Mouse (Mus musculus): ENCODE measurements around the gene Trip10. TPM values are rescaled to one million over a fixed set of nuclear protein-coding genes. Genes with fewer than 3 reads are reported as not detected.
A peak's percentile ranks its signal among the peaks of the same experiment; 100 is the strongest.

The Trip10 gene
- 40.6 and 44.5 TPM in 2 replicates for polyA plus RNA-seq (2015; fragmentation: Nextera tagmentation; extraction: Ambion mirVana)

DNA sequence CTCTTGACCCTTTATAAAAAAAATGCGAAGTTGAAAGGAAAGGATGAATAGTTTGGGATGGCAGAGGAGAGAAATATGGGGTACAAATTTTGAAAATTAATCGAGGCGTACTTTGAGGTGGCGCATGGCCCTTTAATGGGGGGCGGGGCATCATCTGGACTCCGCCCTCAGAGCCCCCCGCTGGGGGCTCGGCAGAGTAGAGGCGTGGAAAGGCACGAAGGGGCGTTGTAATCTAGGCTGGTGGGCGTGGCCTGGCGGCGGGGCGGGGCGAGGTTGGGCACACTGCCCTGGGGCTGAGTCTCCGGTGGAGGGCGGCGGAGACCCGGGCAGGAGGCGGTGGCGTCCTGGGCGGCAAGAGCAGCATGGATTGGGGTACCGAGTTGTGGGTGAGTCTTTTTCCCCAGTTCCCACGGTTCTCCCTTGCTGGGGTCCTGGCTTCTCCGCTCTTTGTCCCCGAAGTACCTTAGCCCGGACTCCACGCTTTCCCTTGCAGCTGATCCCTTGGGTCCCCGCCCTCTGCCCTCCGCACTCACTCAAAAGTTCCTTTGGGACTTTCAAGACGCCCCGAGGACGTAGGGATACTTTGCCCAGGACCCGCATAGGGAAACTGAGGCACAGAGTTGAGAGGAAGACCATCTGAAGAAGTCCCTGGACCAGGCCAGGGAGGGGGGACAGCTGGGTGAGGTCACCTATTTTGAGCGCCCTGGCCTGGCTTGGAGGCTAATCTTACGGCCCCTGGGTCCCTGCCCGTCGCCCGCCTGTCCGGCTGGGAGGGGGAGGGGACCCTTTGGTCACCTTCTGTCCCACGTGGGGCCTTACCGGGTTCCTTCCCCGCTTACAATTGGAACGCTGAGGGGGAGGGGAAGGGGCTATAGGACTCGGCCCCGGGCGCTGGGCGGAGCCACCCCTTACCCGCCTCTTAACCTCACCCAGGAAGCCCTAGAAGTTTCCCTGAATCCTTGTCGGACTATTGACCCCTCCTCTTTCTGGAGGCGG is at the start of gene Trip10:
Gene Trip10 (plus strand): TSS at position 270 of the 996 bp plus-strand sequence.
- Histone ChIP-seq H3K36me3 (peaks cover 18% of the 10 kb centered on the region), H3K27ac (peak within 1 kb of the TSS; percentile 93), H3K4me2 (peak within 1 kb of the TSS; percentile 92), H3K9ac (peak within 1 kb of the TSS; percentile 65), H3K4me3 (peak within 1 kb of the TSS; percentile 80), H3K9me3 (no peaks in the 10 kb centered on the region), H3K4me1 (peaks cover 32% of the 10 kb centered on the region), H3K27me3 (no peaks in the 10 kb centered on the region)
- peak; percentile 31 for ATAC-seq (ENCODE audit: insufficient number of reproducible peaks, low FRiP score, low TSS enrichment, low read depth)
- WGBS = under 1% methylated on average over 52 of the region's 52 CpGs

DNA sequence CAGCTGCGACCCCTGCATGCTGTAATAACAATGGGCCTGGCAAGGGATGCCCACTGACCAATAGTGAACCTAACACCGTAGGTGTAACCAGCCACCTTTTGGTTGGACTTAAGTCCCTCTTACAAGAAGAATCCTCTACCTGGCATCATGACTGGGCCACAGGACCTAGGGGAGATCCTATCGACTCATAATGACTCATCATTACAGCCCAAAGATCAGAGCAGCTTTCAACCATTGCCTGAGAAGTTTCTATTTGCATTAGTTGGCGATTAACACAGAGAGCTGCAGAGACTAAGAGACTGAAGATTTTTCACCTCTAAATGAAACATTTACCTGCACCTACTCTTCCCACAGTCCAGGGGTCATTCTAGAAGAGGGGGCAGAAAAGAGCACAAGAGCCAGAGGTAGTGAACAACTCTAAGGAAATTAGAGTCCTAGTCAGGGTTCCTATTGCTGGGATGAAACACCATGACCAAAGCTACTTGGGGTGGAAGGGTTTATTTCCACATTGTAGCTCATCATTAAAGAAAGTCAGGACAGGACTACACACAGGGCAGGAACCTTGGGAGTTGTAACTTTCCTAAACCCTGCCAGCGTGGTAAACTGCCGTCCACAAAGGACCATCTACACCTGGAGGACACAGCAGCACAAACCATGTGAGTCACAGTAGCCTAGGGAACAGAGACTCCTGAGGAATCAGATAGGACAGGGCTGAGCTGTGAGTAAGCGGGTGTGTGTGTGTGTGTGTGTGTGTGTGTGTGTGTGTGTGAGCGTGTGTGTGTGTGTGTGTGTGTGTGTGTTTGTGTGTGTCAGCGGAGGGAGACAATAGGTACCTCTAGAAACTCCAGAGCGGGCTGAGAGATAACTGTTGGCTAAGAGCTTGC is 47.2 kb upstream of the Trip10 start:
- no peak overlapping the region for H3K4me3 ChIP-seq
- WGBS = 80% methylated on average over 10 of the region's 10 CpGs
- H3K4me1 ChIP-seq = no peaks in the 10 kb centered on the region
- no peaks in the 10 kb centered on the region for H3K27me3 ChIP-seq
- no peaks in the 10 kb centered on the region for H3K36me3 ChIP-seq
- no peak overlapping the region for H3K4me2 ChIP-seq
- no peak overlapping the region for H3K9ac ChIP-seq
- no peaks in the 10 kb centered on the region for H3K9me3 ChIP-seq
- no peak overlapping the region for H3K27ac ChIP-seq
- no peak for ATAC-seq (ENCODE audit: insufficient number of reproducible peaks, low FRiP score, low TSS enrichment, low read depth)

DNA sequence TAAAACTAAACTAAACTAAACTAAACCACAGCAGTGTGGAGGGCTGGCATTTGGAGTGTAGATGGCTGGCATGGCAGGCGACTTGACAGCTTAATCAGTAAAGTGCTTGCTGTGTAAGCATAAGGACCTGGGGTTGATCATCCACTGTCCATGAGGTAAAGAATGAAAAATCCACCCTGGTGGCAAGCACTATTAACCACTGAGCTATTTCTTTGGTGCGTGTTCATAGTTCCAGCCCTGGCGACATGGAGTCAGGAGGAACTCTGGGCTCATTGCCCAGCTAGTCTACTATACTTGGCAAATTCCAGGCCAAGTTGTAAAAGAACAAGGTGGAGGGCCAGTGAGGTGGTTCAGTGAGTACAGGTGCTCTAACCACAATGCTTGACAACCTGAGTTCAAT is 41.3 kb upstream of the Trip10 start:
- Histone ChIP-seq H3K36me3 (no peaks in the 10 kb centered on the region), H3K9me3 (no peaks in the 10 kb centered on the region), H3K4me2 (no peak overlapping the region), H3K4me1 (no peaks in the 10 kb centered on the region), H3K27ac (no peak overlapping the region), H3K9ac (no peak overlapping the region), H3K4me3 (no peak overlapping the region), H3K27me3 (no peaks in the 10 kb centered on the region)
- 69% methylated on average over 3 of the region's 3 CpGs for WGBS
- no peak for ATAC-seq (ENCODE audit: insufficient number of reproducible peaks, low FRiP score, low TSS enrichment, low read depth)

DNA sequence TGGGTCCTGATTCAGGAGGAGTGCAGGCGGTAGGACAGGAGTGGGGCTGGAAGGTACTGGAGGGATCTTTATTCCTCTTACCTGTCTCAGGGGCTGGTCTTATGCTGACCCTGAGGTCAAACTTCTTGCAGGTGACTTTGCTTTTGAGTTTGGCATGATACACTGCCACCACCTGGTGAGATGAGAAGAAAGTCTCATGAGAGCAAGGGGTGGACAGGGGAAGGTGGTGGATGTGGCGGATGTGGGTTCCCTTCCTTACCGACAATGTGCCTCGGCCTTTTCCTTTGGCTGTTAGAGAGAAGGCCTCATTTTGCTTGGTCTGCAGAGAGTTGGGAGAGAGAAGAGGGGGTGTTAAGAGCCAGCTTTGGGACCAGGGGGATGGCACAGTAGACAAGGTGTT is 39.9 kb upstream of the Trip10 start:
- no peak overlapping the region for H3K4me3 ChIP-seq
- no peak overlapping the region for H3K9ac ChIP-seq
- no peaks in the 10 kb centered on the region for H3K27me3 ChIP-seq
- ATAC-seq (ENCODE audit: insufficient number of reproducible peaks, low FRiP score, low TSS enrichment, low read depth) = no peak
- H3K9me3 ChIP-seq = no peaks in the 10 kb centered on the region
- H3K36me3 ChIP-seq = no peaks in the 10 kb centered on the region
- H3K4me1 ChIP-seq = no peaks in the 10 kb centered on the region
- H3K27ac ChIP-seq = no peak overlapping the region
- H3K4me2 ChIP-seq = no peak overlapping the region
- 74% methylated on average over 4 of the region's 4 CpGs for WGBS

DNA sequence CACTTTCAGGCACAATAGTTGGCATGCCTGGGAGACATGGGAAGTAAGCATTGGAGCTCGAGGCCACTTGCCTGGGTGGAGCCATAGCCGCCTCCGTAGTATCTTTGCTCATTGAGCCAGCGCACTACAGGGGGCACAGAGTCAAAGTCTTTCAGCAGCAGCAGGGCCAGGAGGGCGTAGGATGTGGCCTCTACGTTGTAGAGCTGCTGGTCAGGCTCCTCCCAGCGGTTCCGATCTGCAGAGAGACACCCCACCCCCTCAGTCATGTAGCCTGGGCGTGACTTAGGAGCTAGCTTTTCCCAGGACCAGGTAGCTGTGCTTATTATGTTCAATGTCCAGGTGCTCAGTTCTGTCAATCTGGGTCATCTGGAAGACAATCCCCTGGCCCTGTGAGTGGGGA is 37.8 kb upstream of the Trip10 start:
- Histone ChIP-seq H3K9me3 (no peaks in the 10 kb centered on the region), H3K36me3 (no peaks in the 10 kb centered on the region), H3K4me3 (no peak overlapping the region), H3K27ac (no peak overlapping the region), H3K4me1 (no peaks in the 10 kb centered on the region), H3K27me3 (no peaks in the 10 kb centered on the region), H3K4me2 (no peak overlapping the region), H3K9ac (no peak overlapping the region)
- ATAC-seq (ENCODE audit: insufficient number of reproducible peaks, low FRiP score, low TSS enrichment, low read depth) = no peak
- 64% methylated on average over 9 of the region's 9 CpGs for WGBS

DNA sequence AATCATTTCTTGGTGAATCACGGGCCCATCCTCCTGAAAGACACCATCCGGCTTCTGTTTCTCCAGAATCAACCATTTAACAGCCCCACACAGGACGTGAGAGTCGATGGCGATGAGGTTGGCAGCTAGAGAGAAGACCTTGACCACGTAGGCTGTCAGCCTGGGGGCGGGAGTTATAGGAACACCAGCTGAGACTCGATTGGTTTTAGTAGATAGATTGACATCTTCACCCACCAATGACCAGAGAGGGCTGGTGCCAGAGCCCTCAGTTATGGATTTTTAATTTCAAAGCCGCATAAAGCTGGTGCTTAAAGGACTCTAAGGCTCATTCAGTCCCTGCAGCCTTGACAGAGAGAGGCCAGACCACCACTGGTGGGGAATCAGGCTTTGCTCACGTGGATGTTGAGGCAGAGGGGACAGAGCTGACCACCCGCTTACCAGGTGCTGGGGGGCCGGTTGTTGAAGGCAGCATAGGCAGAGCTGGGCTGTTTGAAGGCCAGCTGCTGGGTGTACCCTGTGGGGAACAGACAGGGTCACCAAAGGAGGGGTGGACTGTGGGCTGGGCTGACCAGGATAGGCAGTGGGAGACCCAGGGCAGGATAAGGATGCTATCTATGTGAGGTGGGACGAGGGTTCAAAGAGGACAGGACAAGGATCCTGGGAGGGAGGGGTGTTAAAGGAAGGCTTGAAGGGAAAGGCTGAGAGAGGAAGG is 34.4 kb upstream of the Trip10 start:
- 42% methylated on average over 13 of the region's 13 CpGs for WGBS
- H3K27me3 ChIP-seq = no peaks in the 10 kb centered on the region
- no peaks in the 10 kb centered on the region for H3K9me3 ChIP-seq
- no peaks in the 10 kb centered on the region for H3K4me1 ChIP-seq
- ATAC-seq (ENCODE audit: insufficient number of reproducible peaks, low FRiP score, low TSS enrichment, low read depth) = no peak
- no peak overlapping the region for H3K9ac ChIP-seq
- H3K36me3 ChIP-seq = no peaks in the 10 kb centered on the region
- H3K27ac ChIP-seq = no peak overlapping the region
- no peak overlapping the region for H3K4me2 ChIP-seq
- H3K4me3 ChIP-seq = no peak overlapping the region

DNA sequence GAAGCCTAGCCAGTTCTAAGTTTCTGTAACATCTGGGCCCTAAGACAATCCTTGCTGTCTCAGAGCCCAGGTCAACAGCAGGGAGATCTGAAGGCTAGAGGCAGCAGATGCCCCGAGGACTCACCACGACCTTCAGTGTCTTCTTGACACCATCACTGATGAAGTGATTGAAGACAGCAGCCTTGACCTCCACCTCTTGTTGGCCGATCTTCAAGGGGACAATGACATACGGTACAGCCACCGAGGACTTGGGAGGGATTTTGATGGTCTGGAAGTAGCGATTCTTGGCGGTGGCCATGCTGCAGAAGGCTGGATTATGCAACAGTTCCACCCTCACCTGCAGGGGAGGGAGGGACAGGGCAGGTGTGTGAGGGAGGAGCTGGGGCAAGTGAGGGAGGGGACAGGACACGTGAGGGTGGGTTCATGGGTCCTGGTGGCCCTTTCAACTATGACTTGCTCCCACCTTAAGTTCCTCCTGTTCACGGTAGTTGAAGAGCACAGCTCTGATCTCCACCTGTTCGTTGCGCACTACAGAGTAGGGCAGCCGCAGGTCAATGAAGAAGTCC is 30.8 kb upstream of the Trip10 start:
- no peaks in the 10 kb centered on the region for H3K36me3 ChIP-seq
- ATAC-seq (ENCODE audit: insufficient number of reproducible peaks, low FRiP score, low TSS enrichment, low read depth) = no peak
- no peaks in the 10 kb centered on the region for H3K4me1 ChIP-seq
- 77% methylated on average over 12 of the region's 12 CpGs for WGBS
- no peak overlapping the region for H3K27ac ChIP-seq
- H3K9me3 ChIP-seq = no peaks in the 10 kb centered on the region
- no peak overlapping the region for H3K4me2 ChIP-seq
- no peak overlapping the region for H3K4me3 ChIP-seq
- H3K27me3 ChIP-seq = peaks cover 10% of the 10 kb centered on the region
- no peak overlapping the region for H3K9ac ChIP-seq

DNA sequence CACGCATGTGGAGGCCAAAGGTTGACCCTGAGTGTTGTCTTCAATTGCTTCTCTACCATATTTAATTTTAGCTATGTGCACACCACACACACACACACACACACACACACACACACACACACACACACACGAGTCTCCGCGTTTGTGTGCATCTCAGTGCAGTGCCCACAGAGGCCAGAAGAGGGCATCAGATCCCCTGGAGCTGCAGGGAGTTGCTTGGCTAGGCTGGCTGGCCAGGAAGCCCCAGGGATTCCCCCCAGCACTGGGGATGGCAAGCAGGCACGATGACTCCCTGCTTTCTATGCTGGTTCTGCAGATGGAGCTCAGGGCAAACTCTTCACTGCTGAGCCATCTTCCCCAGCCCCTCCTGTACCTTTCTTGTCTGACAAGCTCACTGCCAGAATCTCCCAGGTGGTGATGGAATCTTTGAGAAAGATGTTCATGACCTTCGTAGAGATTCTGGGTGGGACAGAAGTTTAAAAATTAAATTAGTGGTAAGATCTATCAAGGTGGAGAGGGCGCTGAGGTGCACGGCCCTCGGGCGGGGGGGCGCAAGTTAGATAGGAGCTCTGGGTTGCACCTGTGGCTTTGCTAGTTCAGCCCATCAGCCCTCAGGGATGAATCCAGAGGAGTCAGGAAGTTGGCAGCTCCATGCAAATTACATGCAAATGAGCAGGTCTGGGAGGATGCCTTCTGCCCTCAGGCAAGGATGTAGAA is 29.9 kb upstream of the Trip10 start:
- H3K9ac ChIP-seq = no peak overlapping the region
- no peaks in the 10 kb centered on the region for H3K9me3 ChIP-seq
- no peaks in the 10 kb centered on the region for H3K36me3 ChIP-seq
- H3K27me3 ChIP-seq = peaks cover 19% of the 10 kb centered on the region
- no peak overlapping the region for H3K27ac ChIP-seq
- no peak overlapping the region for H3K4me3 ChIP-seq
- H3K4me2 ChIP-seq = no peak overlapping the region
- 18% methylated on average over 11 of the region's 11 CpGs for WGBS
- H3K4me1 ChIP-seq = no peaks in the 10 kb centered on the region
- ATAC-seq (ENCODE audit: insufficient number of reproducible peaks, low FRiP score, low TSS enrichment, low read depth) = no peak

DNA sequence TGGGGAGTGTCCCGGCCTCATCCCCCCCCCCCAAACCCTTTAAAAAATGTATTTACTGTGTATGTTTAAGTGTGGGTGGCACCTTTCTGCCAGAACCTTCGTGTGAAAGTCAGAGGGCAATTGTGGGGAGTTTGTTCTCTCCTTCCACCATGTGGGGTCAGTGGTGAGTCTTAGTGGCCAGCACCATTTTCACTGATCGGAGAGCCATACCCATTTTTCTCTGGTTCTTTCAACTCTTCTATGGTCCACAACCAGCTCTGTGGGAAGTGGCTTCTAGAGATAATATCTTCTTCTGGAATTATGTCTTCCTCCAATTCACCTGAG is 29.4 kb upstream of the Trip10 start:
- H3K4me1 ChIP-seq = no peaks in the 10 kb centered on the region
- H3K9ac ChIP-seq = no peak overlapping the region
- H3K9me3 ChIP-seq = no peaks in the 10 kb centered on the region
- no peak overlapping the region for H3K4me2 ChIP-seq
- no peak for ATAC-seq (ENCODE audit: insufficient number of reproducible peaks, low FRiP score, low TSS enrichment, low read depth)
- no peaks in the 10 kb centered on the region for H3K36me3 ChIP-seq
- no peak overlapping the region for H3K4me3 ChIP-seq
- 17% methylated on average over 3 of the region's 3 CpGs for WGBS
- H3K27me3 ChIP-seq = peaks cover 21% of the 10 kb centered on the region
- H3K27ac ChIP-seq = no peak overlapping the region

DNA sequence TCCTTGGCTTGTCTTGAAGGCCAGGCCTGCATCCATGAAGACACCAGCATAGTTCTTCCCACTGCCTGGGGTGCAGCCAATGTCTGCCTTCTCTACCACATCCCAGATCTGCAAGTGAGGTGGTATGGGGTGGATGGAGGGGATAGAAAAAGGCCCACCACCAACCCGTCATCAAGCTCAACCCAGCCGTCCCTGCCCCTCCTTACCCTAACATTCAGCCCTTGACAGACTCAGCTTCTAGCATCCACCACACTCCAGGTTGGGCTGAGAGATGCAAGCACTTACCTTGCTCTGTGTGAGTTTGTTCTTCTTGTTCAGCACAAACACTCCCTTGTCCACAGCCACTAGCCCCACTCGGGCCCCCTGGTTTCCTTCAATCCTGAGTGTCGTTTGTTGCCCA is 27.3 kb upstream of the Trip10 start:
- H3K4me2 ChIP-seq = no peak overlapping the region
- H3K4me1 ChIP-seq = no peaks in the 10 kb centered on the region
- H3K4me3 ChIP-seq = no peak overlapping the region
- no peak for ATAC-seq (ENCODE audit: insufficient number of reproducible peaks, low FRiP score, low TSS enrichment, low read depth)
- no peak overlapping the region for H3K27ac ChIP-seq
- no peaks in the 10 kb centered on the region for H3K9me3 ChIP-seq
- 72% methylated on average over 4 of the region's 4 CpGs for WGBS
- no peaks in the 10 kb centered on the region for H3K36me3 ChIP-seq
- peaks cover 27% of the 10 kb centered on the region for H3K27me3 ChIP-seq
- no peak overlapping the region for H3K9ac ChIP-seq

DNA sequence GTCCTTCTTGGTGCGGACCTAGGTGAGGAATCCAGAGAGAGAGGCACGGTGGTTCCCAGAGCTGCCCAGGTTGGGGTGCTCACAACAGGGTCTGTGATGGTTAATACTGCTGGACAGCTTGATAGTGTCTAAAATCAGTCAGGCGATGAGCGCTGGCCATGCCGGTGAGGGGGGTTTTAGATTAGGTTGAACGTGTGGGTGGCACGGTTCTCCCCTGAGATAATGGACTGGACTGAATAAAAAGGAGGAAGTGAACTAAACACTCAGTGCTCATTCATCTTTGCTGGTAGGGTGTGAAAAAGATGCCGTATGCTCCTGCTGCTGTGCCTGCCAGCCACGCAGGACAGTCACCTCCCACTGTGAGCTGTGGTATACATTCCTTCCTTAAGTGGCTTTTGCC is 25.9 kb upstream of the Trip10 start:
- Histone ChIP-seq H3K9me3 (no peaks in the 10 kb centered on the region), H3K9ac (no peak overlapping the region), H3K27ac (no peak overlapping the region), H3K4me2 (no peak overlapping the region), H3K36me3 (no peaks in the 10 kb centered on the region), H3K4me3 (no peak overlapping the region), H3K27me3 (peaks cover 27% of the 10 kb centered on the region), H3K4me1 (no peaks in the 10 kb centered on the region)
- no peak for ATAC-seq (ENCODE audit: insufficient number of reproducible peaks, low FRiP score, low TSS enrichment, low read depth)
- WGBS = 75% methylated on average over 9 of the region's 9 CpGs

Data from limb, embryonic 15.5 days (tissue).